Mouse (Mus musculus): ENCODE measurements around the gene Fndc3a. TPM values are rescaled to one million over a fixed set of nuclear protein-coding genes. Genes with fewer than 3 reads are reported as not detected.

Gene Fndc3a
- polyA plus RNA-seq, 1 experiment from 2014 or later, result 55.2 TPM

DNA sequence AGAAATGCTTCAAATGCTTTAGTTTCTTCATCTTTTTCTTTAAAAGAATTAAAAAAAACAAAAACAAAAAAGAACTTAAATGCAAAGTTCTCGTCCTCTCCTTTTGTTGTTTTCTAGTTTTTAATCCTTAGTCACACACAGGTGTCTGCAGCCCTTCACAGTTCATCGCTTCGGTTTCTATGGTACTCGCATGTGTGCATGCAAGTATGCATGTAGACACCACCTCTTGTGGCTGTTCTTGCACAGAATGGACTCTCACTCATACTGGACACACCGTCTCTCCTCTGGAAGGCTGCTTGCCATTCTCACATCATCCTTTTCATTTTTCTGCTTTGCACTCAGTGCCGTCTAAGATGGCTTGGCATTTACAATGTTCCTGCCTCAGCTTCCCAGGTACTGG is 126.8 kb downstream of the Fndc3a start:
- no peak overlapping the region for H3K4me2 ChIP-seq
- peaks cover 34% of the 10 kb centered on the region for H3K36me3 ChIP-seq
- H3K4me1 ChIP-seq (replicated peaks), result no peaks in the 10 kb centered on the region
- ATAC-seq (ENCODE audit: low FRiP score), result no peak
- WGBS, result 58% methylated on average over 6 of the region's 6 CpGs
- no peak overlapping the region for H3K4me3 ChIP-seq
- H3K9me3 ChIP-seq, result no peaks in the 10 kb centered on the region
- no peak overlapping the region for H3K27ac ChIP-seq
- no peak overlapping the region for H3K9ac ChIP-seq
- H3K27me3 ChIP-seq, result no peaks in the 10 kb centered on the region

DNA sequence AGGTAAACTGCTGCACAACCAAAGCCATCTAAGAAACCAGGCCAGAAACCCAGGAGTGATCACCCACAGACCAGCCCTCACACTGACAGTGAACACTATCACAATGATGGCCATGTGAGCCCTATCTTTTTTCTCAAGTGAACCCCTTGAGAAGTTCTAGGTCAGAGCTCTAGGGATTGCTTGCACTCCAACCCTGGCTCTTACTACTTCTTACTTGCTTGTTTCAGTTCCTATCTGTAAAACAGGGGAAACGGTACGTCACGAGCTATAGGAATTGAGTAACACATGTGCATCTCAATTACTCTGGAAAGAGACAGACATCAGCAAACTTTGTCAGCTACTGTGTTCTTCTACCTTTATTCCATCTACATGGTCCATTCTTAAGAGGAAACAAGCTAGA is 128.8 kb downstream of the Fndc3a start:
- 95% methylated on average over 3 of the region's 3 CpGs for WGBS
- H3K27me3 ChIP-seq, result no peaks in the 10 kb centered on the region
- no peak overlapping the region for H3K4me3 ChIP-seq

DNA sequence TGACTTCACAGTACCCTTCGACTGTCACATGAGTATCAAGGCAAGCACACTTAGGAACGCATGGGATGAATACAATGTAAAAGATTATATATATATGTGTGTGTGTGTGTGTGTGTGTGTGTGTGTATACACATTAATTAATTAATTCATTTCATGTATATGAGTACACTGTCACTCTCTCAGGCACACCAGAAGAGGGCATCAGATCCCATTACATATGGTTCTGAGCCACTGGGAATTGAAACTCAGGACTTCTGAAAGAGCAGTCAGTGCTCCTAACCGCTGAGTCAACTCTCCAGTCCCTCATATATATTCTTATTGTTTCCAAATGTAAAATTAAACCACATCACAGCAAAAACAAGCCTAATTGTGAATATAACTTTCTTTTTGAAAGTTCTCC is 133.5 kb downstream of the Fndc3a start:
- H3K36me3 ChIP-seq, result peaks cover 46% of the 10 kb centered on the region
- no peaks in the 10 kb centered on the region for H3K27me3 ChIP-seq
- H3K4me3 ChIP-seq, result no peak overlapping the region
- no peaks in the 10 kb centered on the region for H3K9me3 ChIP-seq
- no peak overlapping the region for H3K4me2 ChIP-seq
- no peak overlapping the region for H3K27ac ChIP-seq
- no peak for ATAC-seq (ENCODE audit: low FRiP score)
- no peaks in the 10 kb centered on the region for H3K4me1 ChIP-seq (replicated peaks)
- WGBS, result 94% methylated on average over 3 of the region's 3 CpGs
- H3K9ac ChIP-seq, result no peak overlapping the region

More for the DNA sequence above, 128.8 kb downstream of the Fndc3a start:
- ATAC-seq (ENCODE audit: low FRiP score), result no peak
- Histone ChIP-seq H3K9ac (no peak overlapping the region), H3K9me3 (no peaks in the 10 kb centered on the region), H3K4me2 (no peak overlapping the region), H3K36me3 (peaks cover 28% of the 10 kb centered on the region), H3K4me1 (replicated peaks) (no peaks in the 10 kb centered on the region), H3K27ac (no peak overlapping the region)

DNA sequence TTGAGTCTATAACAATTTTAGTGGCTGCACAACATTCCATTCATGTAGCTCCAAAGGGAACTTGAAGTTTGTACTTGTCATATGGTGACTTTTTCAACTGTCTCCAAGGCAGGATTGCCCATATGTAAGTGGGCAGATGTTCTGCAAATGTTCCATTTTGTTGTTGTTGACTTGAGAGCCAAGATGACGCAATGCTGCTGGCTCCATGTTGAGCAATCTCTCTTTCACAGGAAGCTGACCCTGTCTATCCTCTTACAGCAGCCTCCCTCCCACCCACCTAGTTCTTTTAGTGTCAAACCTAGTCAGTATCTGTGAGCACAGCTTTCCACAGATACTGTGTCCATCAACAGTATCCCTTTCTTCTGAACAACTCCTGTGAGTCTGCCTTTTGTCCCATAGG is 145.9 kb downstream of the Fndc3a start:
- H3K27ac ChIP-seq, result no peak overlapping the region
- no peaks in the 10 kb centered on the region for H3K4me1 ChIP-seq (replicated peaks)
- no peak overlapping the region for H3K9ac ChIP-seq
- 100% methylated on average over 1 of the region's 1 CpGs for WGBS
- no peaks in the 10 kb centered on the region for H3K9me3 ChIP-seq
- H3K27me3 ChIP-seq, result no peaks in the 10 kb centered on the region
- no peak overlapping the region for H3K4me3 ChIP-seq
- H3K36me3 ChIP-seq, result peaks cover 57% of the 10 kb centered on the region
- no peak overlapping the region for H3K4me2 ChIP-seq
- no peak for ATAC-seq (ENCODE audit: low FRiP score)

DNA sequence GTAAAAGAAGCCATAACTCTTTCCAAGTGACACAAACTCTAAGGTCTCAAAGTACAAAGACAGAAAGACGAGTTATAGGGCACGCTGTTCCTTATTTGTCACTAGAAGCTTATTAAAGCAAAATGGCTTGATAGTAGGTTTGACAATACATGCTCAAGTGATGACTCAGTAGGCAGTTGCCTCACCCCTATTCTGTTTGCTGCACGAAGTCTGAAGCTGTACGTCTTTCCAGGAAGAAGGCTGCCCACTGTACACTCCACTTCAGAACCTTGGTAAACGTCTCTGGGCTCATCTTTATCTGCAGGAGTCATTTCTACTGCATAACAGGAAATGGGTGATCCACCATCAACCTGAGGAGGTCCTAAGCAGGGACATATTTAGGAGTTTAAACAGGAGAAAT is 151.0 kb downstream of the Fndc3a start:
- WGBS, result 91% methylated on average over 5 of the region's 5 CpGs
- Histone ChIP-seq H3K4me2 (no peak overlapping the region), H3K27me3 (no peaks in the 10 kb centered on the region), H3K9me3 (no peaks in the 10 kb centered on the region), H3K36me3 (peaks cover 61% of the 10 kb centered on the region), H3K4me3 (no peak overlapping the region), H3K9ac (no peak overlapping the region), H3K4me1 (replicated peaks) (no peaks in the 10 kb centered on the region), H3K27ac (no peak overlapping the region)
- no peak for ATAC-seq (ENCODE audit: low FRiP score)

DNA sequence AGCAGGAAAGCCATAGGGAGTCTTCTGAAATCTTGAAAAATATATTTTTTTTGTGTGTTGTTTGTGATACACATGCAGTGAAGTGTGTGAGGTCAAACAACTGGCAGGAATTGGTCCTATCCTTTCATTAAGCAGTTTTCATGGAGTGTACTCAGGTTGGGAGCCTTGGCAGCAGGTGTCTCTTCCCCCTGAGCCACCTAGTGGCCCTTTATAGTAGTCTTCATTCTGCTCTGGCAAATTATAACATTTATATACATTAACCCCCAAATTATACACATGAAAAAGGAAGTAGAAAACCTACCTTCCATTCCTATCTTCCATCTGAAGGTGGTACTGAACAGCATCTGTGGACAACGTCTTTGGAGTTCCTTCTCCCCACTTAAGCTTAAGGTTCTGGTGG is 154.0 kb downstream of the Fndc3a start:
- no peak for ATAC-seq (ENCODE audit: low FRiP score)
- H3K9ac ChIP-seq, result no peak overlapping the region
- no peaks in the 10 kb centered on the region for H3K27me3 ChIP-seq
- WGBS, result 79% methylated on average over 1 of the region's 1 CpGs
- peaks cover 75% of the 10 kb centered on the region for H3K36me3 ChIP-seq
- H3K4me2 ChIP-seq, result no peak overlapping the region
- H3K9me3 ChIP-seq, result no peaks in the 10 kb centered on the region
- no peak overlapping the region for H3K4me3 ChIP-seq
- H3K27ac ChIP-seq, result no peak overlapping the region
- H3K4me1 ChIP-seq (replicated peaks), result no peaks in the 10 kb centered on the region

DNA sequence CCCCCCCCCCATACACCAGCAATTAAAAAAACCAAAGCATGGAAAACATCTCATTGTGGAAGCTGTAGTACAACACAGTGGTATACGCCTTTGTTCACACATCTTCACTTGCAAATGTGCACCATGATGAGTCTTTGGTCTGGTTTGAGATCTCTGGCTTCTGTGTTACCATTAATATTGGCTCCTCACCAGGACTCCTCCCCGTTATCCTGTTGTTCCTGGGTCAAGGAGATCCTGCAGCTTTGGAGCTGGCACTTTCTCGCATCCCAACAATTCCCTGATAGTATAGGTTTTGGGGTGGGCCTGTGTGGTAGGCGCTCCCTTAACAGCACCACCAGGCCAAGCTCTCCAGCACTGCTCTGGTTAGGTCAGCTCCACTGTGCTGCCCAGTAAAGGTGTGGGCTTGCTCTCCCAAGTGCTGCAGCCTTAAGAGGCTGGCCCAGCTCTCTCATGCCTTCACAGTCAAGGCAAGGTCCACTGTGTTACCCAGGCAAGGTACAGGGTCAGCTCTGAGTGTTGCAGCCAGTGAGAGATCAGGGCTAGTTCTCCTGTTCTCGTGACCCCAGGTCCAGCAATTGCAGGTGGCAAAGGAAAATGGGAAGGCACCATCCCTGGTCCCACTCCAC is 173.3 kb downstream of the Fndc3a start:
- Histone ChIP-seq H3K27me3 (peaks cover 26% of the 10 kb centered on the region), H3K27ac (no peak overlapping the region), H3K4me3 (no peak overlapping the region), H3K9me3 (no peaks in the 10 kb centered on the region), H3K4me1 (replicated peaks) (peaks cover 14% of the 10 kb centered on the region), H3K36me3 (peaks cover 28% of the 10 kb centered on the region), H3K4me2 (no peak overlapping the region), H3K9ac (no peak overlapping the region)
- no peak for ATAC-seq (ENCODE audit: low FRiP score)
- WGBS, result 86% methylated on average over 5 of the region's 5 CpGs

DNA sequence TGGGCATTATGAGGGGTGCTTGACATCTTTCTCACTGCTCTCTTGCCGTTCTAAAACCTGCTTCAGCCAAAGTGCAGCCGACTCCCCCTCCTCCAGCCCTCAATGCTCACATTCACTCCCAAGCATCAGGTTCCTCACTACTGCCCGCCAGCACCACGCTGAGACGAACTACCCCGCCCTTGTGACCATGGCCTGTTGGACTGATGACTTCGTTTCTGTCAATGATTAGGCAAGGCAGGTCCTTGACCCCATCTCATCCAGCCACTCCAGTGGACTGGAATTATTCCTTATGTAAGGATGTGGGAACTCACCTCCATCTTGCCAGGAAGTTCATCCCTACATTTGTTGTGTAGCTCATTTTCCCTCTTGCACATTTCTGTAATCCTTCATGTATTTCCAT is 175.9 kb downstream of the Fndc3a start:
- Histone ChIP-seq H3K9me3 (no peaks in the 10 kb centered on the region), H3K27ac (no peak overlapping the region), H3K27me3 (peaks cover 42% of the 10 kb centered on the region), H3K4me3 (no peak overlapping the region), H3K9ac (no peak overlapping the region), H3K4me2 (no peak overlapping the region), H3K4me1 (replicated peaks) (peaks cover 14% of the 10 kb centered on the region), H3K36me3 (peaks cover 7% of the 10 kb centered on the region)
- ATAC-seq (ENCODE audit: low FRiP score), result no peak
- WGBS, result 85% methylated on average over 7 of the region's 7 CpGs

DNA sequence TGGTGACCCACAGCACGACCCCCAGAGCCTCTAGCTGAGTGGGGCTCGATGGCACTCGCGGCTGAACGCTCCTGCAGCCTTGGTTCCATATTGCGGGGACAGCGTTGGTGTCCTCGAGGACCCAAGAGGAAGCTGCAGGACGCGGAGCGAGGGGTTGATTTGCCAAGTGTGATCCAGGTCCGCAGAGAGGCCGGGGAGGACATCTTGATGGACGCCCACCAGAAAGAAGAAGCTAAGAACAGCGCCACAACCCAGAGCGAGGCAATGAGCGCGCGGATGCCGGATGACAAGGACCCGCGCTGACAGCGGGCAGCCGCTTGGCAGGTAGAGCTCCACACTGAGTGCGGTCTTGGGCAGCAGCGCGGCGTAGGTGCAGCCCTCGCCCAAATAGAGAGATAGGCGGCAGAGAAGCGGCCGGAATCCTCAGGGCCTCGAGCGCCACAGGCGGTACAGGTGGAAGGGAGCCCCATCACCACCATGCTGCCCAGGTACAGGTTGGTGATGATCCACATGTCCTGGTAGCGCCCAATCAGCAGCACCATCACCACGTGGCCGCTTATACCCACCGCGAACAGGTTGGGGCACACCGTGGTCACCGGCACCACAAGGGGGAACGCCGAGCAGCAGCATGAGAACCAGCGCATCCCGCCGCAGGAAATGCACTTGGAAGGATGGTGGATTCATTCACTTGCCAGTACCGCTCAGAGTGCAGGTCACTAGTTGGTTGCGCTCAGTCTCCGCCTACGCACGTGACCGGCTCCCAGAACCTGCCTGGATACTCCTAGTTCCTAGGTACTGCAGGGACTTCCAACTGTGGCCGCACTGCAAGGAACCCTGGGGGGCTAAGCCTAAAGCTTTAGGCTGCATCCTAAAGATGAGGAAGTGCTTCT is 177.5 kb downstream of the Fndc3a start:
- Histone ChIP-seq H3K27me3 (peaks cover 42% of the 10 kb centered on the region), H3K27ac (no peak overlapping the region), H3K4me1 (replicated peaks) (peaks cover 14% of the 10 kb centered on the region), H3K36me3 (peaks cover 4% of the 10 kb centered on the region; the same call in 1 of the 2 replicates), H3K4me2 (peak overlapping the region; percentile 91), H3K9ac (peak overlapping the region; percentile 70), H3K4me3 (peak overlapping the region; percentile 53), H3K9me3 (no peaks in the 10 kb centered on the region)
- peak; percentile 91 for ATAC-seq (ENCODE audit: low FRiP score)
- WGBS, result 3% methylated on average over 54 of the region's 54 CpGs

DNA sequence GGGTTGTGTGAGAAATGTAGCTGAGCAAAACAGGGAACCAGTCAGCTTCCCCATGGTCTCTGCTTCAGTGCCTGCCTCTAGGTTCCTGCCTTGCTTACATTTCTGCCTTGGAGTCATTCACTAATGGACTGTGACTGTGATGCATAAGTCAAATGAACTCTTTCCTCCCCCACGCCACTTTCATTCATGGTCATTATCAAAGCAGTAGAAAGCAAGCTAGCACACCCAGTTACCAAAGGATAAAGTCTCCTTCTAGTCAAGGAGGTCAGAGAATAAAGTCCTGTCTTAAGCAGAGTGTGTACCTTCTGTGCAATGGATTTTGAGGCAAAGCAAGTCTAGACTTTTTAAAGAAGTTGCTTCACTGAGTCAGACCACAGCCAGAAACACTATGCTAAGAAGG is 182.7 kb downstream of the Fndc3a start:
- H3K4me1 ChIP-seq (replicated peaks), result peaks cover 6% of the 10 kb centered on the region
- H3K9me3 ChIP-seq, result no peaks in the 10 kb centered on the region
- ATAC-seq (ENCODE audit: low FRiP score), result no peak
- H3K27ac ChIP-seq, result no peak overlapping the region
- no peaks in the 10 kb centered on the region for H3K36me3 ChIP-seq
- WGBS, result 54% methylated on average over 1 of the region's 1 CpGs
- no peak overlapping the region for H3K4me3 ChIP-seq
- H3K9ac ChIP-seq, result no peak overlapping the region
- peaks cover 23% of the 10 kb centered on the region for H3K27me3 ChIP-seq
- no peak overlapping the region for H3K4me2 ChIP-seq

DNA sequence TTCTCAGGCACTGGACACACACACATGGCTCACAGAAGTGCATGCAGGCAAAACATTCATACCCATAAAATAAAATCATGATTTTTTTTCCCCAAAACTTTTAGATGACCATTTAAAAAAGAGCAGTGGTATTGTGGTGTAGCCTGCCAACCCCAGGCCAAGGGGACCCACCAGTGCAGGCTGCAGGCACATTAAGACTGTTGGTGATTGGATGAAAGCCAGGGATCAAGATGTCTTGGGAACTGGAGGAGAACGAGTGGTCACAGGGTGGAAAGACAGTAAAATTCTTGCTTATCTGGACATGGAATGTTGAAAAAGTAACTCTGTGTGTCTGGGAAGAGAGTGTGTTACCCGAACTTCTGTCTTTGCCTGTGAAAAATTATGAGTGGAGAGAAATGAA is 190.2 kb downstream of the Fndc3a start:
- WGBS, result 71% methylated on average over 2 of the region's 2 CpGs
- Histone ChIP-seq H3K9ac (no peak overlapping the region), H3K36me3 (no peaks in the 10 kb centered on the region), H3K4me1 (replicated peaks) (no peaks in the 10 kb centered on the region), H3K4me3 (no peak overlapping the region), H3K4me2 (no peak overlapping the region), H3K27ac (no peak overlapping the region), H3K27me3 (no peaks in the 10 kb centered on the region), H3K9me3 (no peaks in the 10 kb centered on the region)
- ATAC-seq (ENCODE audit: low FRiP score), result no peak

DNA sequence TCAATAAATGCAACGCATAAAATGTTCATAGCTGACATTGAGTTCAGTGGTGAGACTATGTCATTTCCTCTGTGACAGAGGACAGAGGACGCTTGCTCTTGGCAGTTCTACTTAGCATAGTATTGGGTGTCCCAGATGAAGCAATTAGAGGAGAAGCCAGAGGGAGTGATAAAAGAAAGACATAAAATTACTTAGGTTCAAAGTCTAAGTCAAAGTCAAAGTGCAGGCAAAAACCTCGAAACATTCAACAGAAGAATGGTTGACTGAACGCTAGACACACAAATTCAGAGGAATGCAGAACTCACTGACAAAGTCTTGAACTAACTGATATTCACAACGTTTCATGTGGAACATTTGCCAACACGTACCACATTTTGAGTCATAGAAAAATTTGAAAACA is 191.0 kb downstream of the Fndc3a start:
- Histone ChIP-seq H3K9ac (no peak overlapping the region), H3K4me2 (no peak overlapping the region), H3K9me3 (no peaks in the 10 kb centered on the region), H3K36me3 (no peaks in the 10 kb centered on the region), H3K27me3 (no peaks in the 10 kb centered on the region), H3K4me1 (replicated peaks) (no peaks in the 10 kb centered on the region), H3K27ac (no peak overlapping the region), H3K4me3 (no peak overlapping the region)
- no peak for ATAC-seq (ENCODE audit: low FRiP score)
- WGBS, result 86% methylated on average over 6 of the region's 6 CpGs

DNA sequence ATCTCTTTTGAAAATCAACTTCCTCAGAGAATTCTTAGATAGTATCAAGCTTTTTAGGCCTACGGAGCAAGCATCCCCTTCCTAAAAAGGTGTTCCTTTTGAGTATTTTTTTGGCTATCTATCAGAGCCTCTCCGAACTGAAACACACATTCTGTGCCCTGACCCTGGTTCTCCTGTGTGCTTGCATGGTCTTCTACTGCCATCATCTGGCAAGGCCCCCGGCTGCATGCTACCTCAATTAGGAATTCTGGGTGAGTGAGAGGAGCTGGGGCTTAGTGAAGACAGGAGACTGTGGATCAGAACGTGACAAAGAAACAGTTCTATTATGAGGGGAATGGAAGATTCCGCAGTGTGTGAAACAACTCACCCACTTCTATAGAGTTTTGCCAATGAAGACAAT is 193.4 kb downstream of the Fndc3a start:
- Histone ChIP-seq H3K27me3 (no peaks in the 10 kb centered on the region), H3K4me1 (replicated peaks) (no peaks in the 10 kb centered on the region), H3K27ac (no peak overlapping the region), H3K9ac (no peak overlapping the region), H3K4me3 (no peak overlapping the region), H3K4me2 (no peak overlapping the region), H3K36me3 (no peaks in the 10 kb centered on the region), H3K9me3 (no peaks in the 10 kb centered on the region)
- no peak for ATAC-seq (ENCODE audit: low FRiP score)
- 25% methylated on average over 5 of the region's 5 CpGs for WGBS

Data from hindbrain, embryonic 13.5 days (tissue).